10 mouse cellular contexts compared by ENCODE assay signal in genomic region chr5:93100906-93101305, GRCm38 (mm10). TPM values are rescaled to one million over a fixed set of nuclear protein-coding genes. Genes with fewer than 3 reads are reported as not detected.
DNase-seq lines count a peak whose midpoint lies in the region; ATAC-seq and TF ChIP-seq lines count a peak whose summit lies in the region.
"Had no signal": no experiment of that assay in that cellular context is flagged by ENCODE, and none has a peak within 500 bp of the region (broad histone marks: within the 10 kb centered on the region; RNA-seq: fewer than 3 reads in every experiment).

No protein-coding gene starts in this region.

- TF ChIP-seq EP300 in lung, postnatal 0 days (IDR thresholded peaks at IDR 0.05): no peak

- H3K4me3 ChIP-seq in hindbrain, embryonic 10.5 days: no peak overlapping the region
- no peak overlapping the region for H3K4me3 ChIP-seq in hindbrain, embryonic 16.5 days (ENCODE audit: low read length)
- H3K4me3 ChIP-seq in lung, postnatal 0 days (ENCODE audit: low read depth, low read length): no peak overlapping the region
- H3K4me3 ChIP-seq in embryonic facial prominence, embryonic 14.5 days (ENCODE audit: low read depth, low read length): no peak overlapping the region
- no peak overlapping the region for H3K4me3 ChIP-seq in stomach, embryonic 15.5 days (replicated peaks)
- H3K4me3 ChIP-seq: liver, embryonic 15.5 days had no signal

- WGBS in hindbrain, embryonic 10.5 days: 76% methylated on average over 4 of the region's 4 CpGs
- WGBS in hindbrain, embryonic 16.5 days: 71% methylated on average over 4 of the region's 4 CpGs
- 76% methylated on average over 4 of the region's 4 CpGs for WGBS in lung, postnatal 0 days
- WGBS in embryonic facial prominence, embryonic 14.5 days: 66% methylated on average over 4 of the region's 4 CpGs
- WGBS in stomach, embryonic 15.5 days: 81% methylated on average over 4 of the region's 4 CpGs

- peaks cover 49% of the 10 kb centered on the region for H3K4me1 ChIP-seq in hindbrain, embryonic 10.5 days (replicated peaks)
- peaks cover 4% of the 10 kb centered on the region for H3K4me1 ChIP-seq in hindbrain, embryonic 16.5 days (ENCODE audit: control insufficient read depth, insufficient read depth, low read depth, low read length)
- peaks cover 16% of the 10 kb centered on the region; the same call in 1 of the 2 replicates for H3K4me1 ChIP-seq in lung, postnatal 0 days (ENCODE audit: insufficient read depth, low read depth, low read length)
- peaks cover 53% of the 10 kb centered on the region for H3K4me1 ChIP-seq in embryonic facial prominence, embryonic 14.5 days (ENCODE audit: control insufficient read depth, insufficient read depth, low read length)
- peaks cover 46% of the 10 kb centered on the region for H3K4me1 ChIP-seq in stomach, embryonic 15.5 days

- no peak overlapping the region for H3K9ac ChIP-seq in hindbrain, embryonic 16.5 days (ENCODE audit: low read depth, low read length)
- no peak overlapping the region for H3K9ac ChIP-seq in lung, postnatal 0 days (replicated peaks; ENCODE audit: low read depth)
- H3K9ac ChIP-seq in embryonic facial prominence, embryonic 14.5 days (ENCODE audit: low read depth, low read length): no peak overlapping the region
- no peak overlapping the region for H3K9ac ChIP-seq in stomach, embryonic 15.5 days
- H3K9ac ChIP-seq: liver, embryonic 15.5 days had no signal

- H3K36me3 ChIP-seq in hindbrain, embryonic 10.5 days: peaks cover 63% of the 10 kb centered on the region
- no peaks in the 10 kb centered on the region for H3K36me3 ChIP-seq in hindbrain, embryonic 16.5 days (ENCODE audit: control insufficient read depth, insufficient read depth, low read length)
- H3K36me3 ChIP-seq in lung, postnatal 0 days (ENCODE audit: insufficient read depth, low read length): no peaks in the 10 kb centered on the region
- H3K36me3 ChIP-seq in embryonic facial prominence, embryonic 14.5 days (ENCODE audit: control insufficient read depth, insufficient read depth, low read length): 0 out of 2 replicates have a peak, but pooled peaks cover 5% of the 10 kb centered on the region
- H3K36me3 ChIP-seq in stomach, embryonic 15.5 days: no peaks in the 10 kb centered on the region
- H3K36me3 ChIP-seq: liver, embryonic 15.5 days had no signal

- H3K27ac ChIP-seq in hindbrain, embryonic 10.5 days: 0 out of 2 replicates have a peak overlapping the region, but pooled peaks have one; percentile 40
- no peak overlapping the region for H3K27ac ChIP-seq in hindbrain, embryonic 16.5 days (ENCODE audit: low read depth, low read length)
- peak overlapping the region; percentile 64 for H3K27ac ChIP-seq in lung, postnatal 0 days (ENCODE audit: low read length)
- peak overlapping the region; percentile 33 for H3K27ac ChIP-seq in embryonic facial prominence, embryonic 14.5 days (replicated peaks; ENCODE audit: low read depth, low read length)
- peak overlapping the region; percentile 58 for H3K27ac ChIP-seq in stomach, embryonic 15.5 days
- H3K27ac ChIP-seq: liver, embryonic 15.5 days had no signal

- no peaks in the 10 kb centered on the region for H3K27me3 ChIP-seq in hindbrain, embryonic 10.5 days (ENCODE audit: insufficient read depth, poor library complexity, severe bottlenecking)
- no peaks in the 10 kb centered on the region for H3K27me3 ChIP-seq in hindbrain, embryonic 16.5 days (replicated peaks; ENCODE audit: control insufficient read depth, insufficient read depth, low read length)
- H3K27me3 ChIP-seq in lung, postnatal 0 days (replicated peaks; ENCODE audit: insufficient read depth, low read length): no peaks in the 10 kb centered on the region
- no peaks in the 10 kb centered on the region for H3K27me3 ChIP-seq in embryonic facial prominence, embryonic 14.5 days (replicated peaks; ENCODE audit: control insufficient read depth, insufficient read depth, low read length)
- H3K27me3 ChIP-seq in stomach, embryonic 15.5 days (replicated peaks): no peaks in the 10 kb centered on the region
- H3K27me3 ChIP-seq: liver, embryonic 15.5 days had no signal

- no peak overlapping the region for H3K4me2 ChIP-seq in hindbrain, embryonic 16.5 days (ENCODE audit: low read length)
- no peak overlapping the region for H3K4me2 ChIP-seq in lung, postnatal 0 days (replicated peaks; ENCODE audit: low read depth, low read length)
- H3K4me2 ChIP-seq in embryonic facial prominence, embryonic 14.5 days (ENCODE audit: low read depth, low read length): no peak overlapping the region
- H3K4me2 ChIP-seq in stomach, embryonic 15.5 days: peak overlapping the region; percentile 16; the same call in 1 of the 2 replicates
- H3K4me2 ChIP-seq: liver, embryonic 15.5 days had no signal

- DNase-seq in hindbrain, embryonic 10.5 days (ENCODE audit: low spot score): no peak
- no peak for DNase-seq in lung, postnatal 0 days (ENCODE audit: low spot score)
- no peak for DNase-seq in lung, postnatal 25 days (ENCODE audit: low spot score)
- DNase-seq in embryonic facial prominence, embryonic 14.5 days (ENCODE audit: low spot score): no peak
- no peak for DNase-seq in embryo, embryonic 9.5 days (ENCODE audit: extremely low spot score)
- DNase-seq: spleen, adult 18-20 months; thymus, adult 18-20 months had no signal

- H3K9me3 ChIP-seq in hindbrain, embryonic 10.5 days: 0 out of 2 replicates have a peak, but pooled peaks cover 2% of the 10 kb centered on the region
- no peaks in the 10 kb centered on the region for H3K9me3 ChIP-seq in hindbrain, embryonic 16.5 days (ENCODE audit: control insufficient read depth, low read length)
- H3K9me3 ChIP-seq in lung, postnatal 0 days (ENCODE audit: low read length): no peaks in the 10 kb centered on the region
- H3K9me3 ChIP-seq in embryonic facial prominence, embryonic 14.5 days (ENCODE audit: control insufficient read depth, low read length): no peaks in the 10 kb centered on the region
- H3K9me3 ChIP-seq in stomach, embryonic 15.5 days: no peaks in the 10 kb centered on the region
- H3K9me3 ChIP-seq: liver, embryonic 15.5 days had no signal

- TF ChIP-seq CTCF in lung, postnatal 0 days (IDR thresholded peaks at IDR 0.05): no peak

- no peak for ATAC-seq in hindbrain, embryonic 16.5 days
- no peak for ATAC-seq in lung, postnatal 0 days
- no peak for ATAC-seq in embryonic facial prominence, embryonic 14.5 days (ENCODE audit: low read depth)
- ATAC-seq in stomach, embryonic 15.5 days (ENCODE audit: insufficient read depth, low FRiP score, low read depth): no peak

RNA-seq across cellular contexts. Expression of gene Sept11, which starts 7.7 kb away (rescaled TPM):
- 237 and 263 TPM in 2 replicates for polyA plus RNA-seq in hindbrain, embryonic 10.5 days (2016; fragmentation: Nextera tagmentation; extraction: Ambion mirVana)
- polyA plus RNA-seq in hindbrain, embryonic 16.5 days (2015; fragmentation: Nextera tagmentation; extraction: Ambion mirVana): 125 and 150 TPM in 2 replicates
- 49.1 and 58.6 TPM in 2 replicates for polyA plus RNA-seq in lung, postnatal 0 days (2015; fragmentation: Nextera tagmentation; extraction: Ambion mirVana)
- 187 and 197 TPM in 2 replicates for polyA plus RNA-seq in embryonic facial prominence, embryonic 14.5 days (2014; fragmentation: Nextera tagmentation; extraction: Ambion mirVana)
- 141 and 160 TPM in 2 replicates for polyA plus RNA-seq in stomach, embryonic 15.5 days (2015; fragmentation: Nextera tagmentation; extraction: Ambion mirVana)

RNA-seq across cellular contexts. Expression of gene Sowahb, which starts 56.1 kb away (rescaled TPM):
- 0.47 and 0.86 TPM in 2 replicates for polyA plus RNA-seq in hindbrain, embryonic 10.5 days (2016; fragmentation: Nextera tagmentation; extraction: Ambion mirVana)
- 0.07 TPM in 1 of 2 replicates, not detected in the other for polyA plus RNA-seq in hindbrain, embryonic 16.5 days (2015; fragmentation: Nextera tagmentation; extraction: Ambion mirVana)
- 1.2 and 1.3 TPM in 2 replicates for polyA plus RNA-seq in lung, postnatal 0 days (2015; fragmentation: Nextera tagmentation; extraction: Ambion mirVana)
- 0.50 and 0.76 TPM in 2 replicates for polyA plus RNA-seq in embryonic facial prominence, embryonic 14.5 days (2014; fragmentation: Nextera tagmentation; extraction: Ambion mirVana)
- 1.8 and 3.0 TPM in 2 replicates for polyA plus RNA-seq in stomach, embryonic 15.5 days (2015; fragmentation: Nextera tagmentation; extraction: Ambion mirVana)
